Mouse (Mus musculus) myocyte (in vitro differentiated cells): ENCODE results near the gene Traf3ip2. TPM values are rescaled to one million over a fixed set of nuclear protein-coding genes. Genes with fewer than 3 reads are reported as not detected.

Source experiments
- H3K27me3 ChIP-seq: one replicate; pipeline ENCODE4 v1.6.1; 2011; ENCODE audit not compliant: control insufficient read depth, insufficient read depth, insufficient read length
- H3K36me3 ChIP-seq: one replicate; pipeline ENCODE4 v1.6.1; 2011; ENCODE audit not compliant: control insufficient read depth, insufficient read depth
- H3K4me2 ChIP-seq: one replicate; pipeline ENCODE4 v1.6.1; 2011; ENCODE audit warnings: low read depth, control low read depth
- H3K4me3 ChIP-seq: one replicate; pipeline ENCODE4 v1.5.1; 2011; ENCODE audit warnings: mild to moderate bottlenecking, control low read depth, moderate library complexity
- H3K79me2 ChIP-seq: one replicate; pipeline ENCODE4 v1.6.1; 2011; ENCODE audit not compliant: control insufficient read depth, insufficient read depth
- H3ac ChIP-seq: one replicate; pipeline ENCODE4 v1.6.1; 2011; ENCODE audit not compliant: control insufficient read depth, insufficient read length
- CEBPB ChIP-seq: IDR thresholded peaks from 2 replicates; pipeline ENCODE4 v1.6.1; 2011; ENCODE audit warnings: mild to moderate bottlenecking, moderate library complexity; ENCODE audit not compliant: poor library complexity, insufficient read depth, severe bottlenecking
- E2F4 ChIP-seq: IDR thresholded peaks from one replicate; pipeline ENCODE4 v1.6.1; 2011; ENCODE audit warnings: mild to moderate bottlenecking, control low read depth, moderate library complexity; ENCODE audit not compliant: insufficient read depth
- MAX ChIP-seq: IDR thresholded peaks from one replicate; pipeline ENCODE4 v1.6.1; 2011; ENCODE audit warnings: low read depth, mild to moderate bottlenecking, control low read depth
- MYOD1 ChIP-seq, 3 experiments: IDR thresholded peaks; one replicate each; pipeline ENCODE4 v1.6.1; 2011; ENCODE audit warnings: control low read depth in 2 of 3, low read depth in 2 of 3, mild to moderate bottlenecking in 2 of 3, moderate library complexity in 1 of 3; ENCODE audit not compliant: insufficient read length in 2 of 3, control insufficient read depth in 1 of 3
- MYOG ChIP-seq, 3 experiments: IDR thresholded peaks; one replicate each; pipeline ENCODE4 v1.6.1; 2011; ENCODE audit warnings: control low read depth in 2 of 3, low read depth in 2 of 3, mild to moderate bottlenecking in 2 of 3; ENCODE audit not compliant: insufficient read length in 2 of 3, control insufficient read depth in 1 of 3, insufficient read depth in 1 of 3
- POLR2A ChIP-seq: IDR thresholded peaks from one replicate; pipeline ENCODE4 v1.6.1; 2011; ENCODE audit warnings: low read depth, mild to moderate bottlenecking, control low read depth, moderate library complexity; ENCODE audit not compliant: insufficient read length
- POLR2AphosphoS2 ChIP-seq: IDR thresholded peaks from one replicate; pipeline ENCODE4 v1.6.1; 2011; ENCODE audit warnings: low read depth, control low read depth; ENCODE audit not compliant: insufficient read length
- REST ChIP-seq: IDR thresholded peaks from one replicate; pipeline ENCODE4 v1.6.1; 2011; ENCODE audit warnings: mild to moderate bottlenecking, control low read depth, moderate library complexity; ENCODE audit not compliant: insufficient read depth, insufficient read length
- SRF ChIP-seq: IDR thresholded peaks from one replicate; pipeline ENCODE4 v1.6.1; 2011; ENCODE audit warnings: low read depth; ENCODE audit not compliant: control insufficient read depth, insufficient read length
- TCF12 ChIP-seq: IDR thresholded peaks from one replicate; pipeline ENCODE4 v1.6.1; 2011; ENCODE audit warnings: mild to moderate bottlenecking, control low read depth; ENCODE audit not compliant: poor library complexity, insufficient read depth, severe bottlenecking
- TCF3 ChIP-seq: IDR thresholded peaks from one replicate; pipeline ENCODE4 v1.6.1; 2011; ENCODE audit warnings: low read depth, control low read depth; ENCODE audit not compliant: insufficient read length
- USF1 ChIP-seq: IDR thresholded peaks from one replicate; pipeline ENCODE4 v1.6.1; 2011; ENCODE audit warnings: low read depth, mild to moderate bottlenecking, control low read depth, moderate library complexity
- polyA plus RNA-seq: library from polyadenylated mRNA; unstranded; fragments of >200 nt; fragmentation: generic; extraction: Trizol; gene quantifications from one replicate; pipeline ENCODE4 v1.2.1, GENCODE M21; 2012; ENCODE audit warnings: missing spikeins

The Traf3ip2 gene
- polyA plus RNA-seq, 1 experiment = 4.2 TPM

GRCm38 (mm10) chr10:39590629-39591028 lies 22.1 kb upstream of the Traf3ip2 start:
- Histone ChIP-seq H3ac (no peak overlapping the region), H3K27me3 (no peaks in the 10 kb centered on the region), H3K4me3 (no peak overlapping the region), H3K79me2 (no peaks in the 10 kb centered on the region), H3K36me3 (no peaks in the 10 kb centered on the region), H3K4me2 (no peak overlapping the region)
- TF ChIP-seq E2F4 = no peak
- TF ChIP-seq MYOG (IDR thresholded peaks at IDR 0.05; ENCODE audit: control insufficient read depth in 1 of 3, insufficient read depth in 1 of 3, insufficient read length in 2 of 3, low read depth in 2 of 3) = no peak
- no peak for TF ChIP-seq POLR2AphosphoS2
- TF ChIP-seq REST = no peak
- no peak for TF ChIP-seq MAX
- TF ChIP-seq POLR2A = no peak
- no peak for TF ChIP-seq USF1
- no peak for TF ChIP-seq TCF12
- TF ChIP-seq CEBPB = no peak
- no peak for TF ChIP-seq SRF
- no peak for TF ChIP-seq TCF3
- TF ChIP-seq MYOD1 (IDR thresholded peaks at IDR 0.05; ENCODE audit: control insufficient read depth in 1 of 3, insufficient read length in 2 of 3, low read depth in 2 of 3) = no peak

- no peak overlapping the region for H3K4me3 ChIP-seq
Measured at GRCm38 (mm10) chr10:39592501-39592900, 20.2 kb upstream of the Traf3ip2 start.

GRCm38 (mm10) chr10:39594716-39595115 lies 18.0 kb upstream of the Traf3ip2 start:
- no peak overlapping the region for H3K4me2 ChIP-seq
- no peaks in the 10 kb centered on the region for H3K36me3 ChIP-seq
- no peak overlapping the region for H3K4me3 ChIP-seq
- TF ChIP-seq E2F4 = no peak
- no peak for TF ChIP-seq TCF3
- no peak for TF ChIP-seq CEBPB
- no peak for TF ChIP-seq TCF12
- no peak for TF ChIP-seq REST
- TF ChIP-seq MYOG (IDR thresholded peaks at IDR 0.05; ENCODE audit: control insufficient read depth in 1 of 3, insufficient read depth in 1 of 3, insufficient read length in 2 of 3, low read depth in 2 of 3) = no peak
- TF ChIP-seq MYOD1 (IDR thresholded peaks at IDR 0.05; ENCODE audit: control insufficient read depth in 1 of 3, insufficient read length in 2 of 3, low read depth in 2 of 3) = no peak
- TF ChIP-seq USF1 = no peak
- no peak for TF ChIP-seq POLR2AphosphoS2
- no peak for TF ChIP-seq SRF
- no peak for TF ChIP-seq MAX
- no peak for TF ChIP-seq POLR2A
- no peaks in the 10 kb centered on the region for H3K79me2 ChIP-seq
- H3K27me3 ChIP-seq = no peaks in the 10 kb centered on the region
- no peak overlapping the region for H3ac ChIP-seq

More at GRCm38 (mm10) chr10:39592501-39592900, 20.2 kb upstream of the Traf3ip2 start:
- no peak overlapping the region for H3ac ChIP-seq
- H3K36me3 ChIP-seq = no peaks in the 10 kb centered on the region
- no peaks in the 10 kb centered on the region for H3K27me3 ChIP-seq
- no peaks in the 10 kb centered on the region for H3K79me2 ChIP-seq
- TF ChIP-seq POLR2A (no peak), CEBPB (no peak), POLR2AphosphoS2 (no peak), E2F4 (no peak), REST (no peak), MAX (no peak)
- H3K4me2 ChIP-seq = no peak overlapping the region

- Histone ChIP-seq H3ac (no peak overlapping the region), H3K27me3 (no peaks in the 10 kb centered on the region), H3K4me3 (no peak overlapping the region), H3K79me2 (no peaks in the 10 kb centered on the region), H3K4me2 (peak overlapping the region; percentile 20), H3K36me3 (no peaks in the 10 kb centered on the region)
- TF ChIP-seq POLR2AphosphoS2 (no peak), REST (no peak), SRF (no peak), USF1 (no peak), TCF12 (no peak), E2F4 (no peak), POLR2A (no peak), CEBPB (no peak), MYOG (IDR thresholded peaks at IDR 0.05; ENCODE audit: control insufficient read depth in 1 of 3, insufficient read depth in 1 of 3, insufficient read length in 2 of 3, low read depth in 2 of 3) (no peak), MYOD1 (IDR thresholded peaks at IDR 0.05; ENCODE audit: control insufficient read depth in 1 of 3, insufficient read length in 2 of 3, low read depth in 2 of 3) (no peak), MAX (no peak), TCF3 (no peak)
Measured at GRCm38 (mm10) chr10:39595862-39596261, 16.9 kb upstream of the Traf3ip2 start.

GRCm38 (mm10) chr10:39597116-39597791 lies 15.5 kb upstream of the Traf3ip2 start:
- H3K27me3 ChIP-seq = no peaks in the 10 kb centered on the region
- H3K79me2 ChIP-seq = no peaks in the 10 kb centered on the region
- TF ChIP-seq SRF (no peak), MAX (no peak), MYOG (IDR thresholded peaks at IDR 0.05; ENCODE audit: control insufficient read depth in 1 of 3, insufficient read depth in 1 of 3, insufficient read length in 2 of 3, low read depth in 2 of 3) (no peak), CEBPB (no peak), POLR2AphosphoS2 (no peak)
- no peaks in the 10 kb centered on the region for H3K36me3 ChIP-seq
- no peak overlapping the region for H3K4me3 ChIP-seq
- no peak overlapping the region for H3ac ChIP-seq
- H3K4me2 ChIP-seq = no peak overlapping the region
